ENCODE assay signal across 17 mouse cellular contexts in genomic region chr10:40292640-40293039, GRCm38 (mm10).
"Had no signal": no experiment of that assay in that cellular context is flagged by ENCODE, and none has a peak within 500 bp of the region (broad histone marks: within the 10 kb centered on the region; RNA-seq: fewer than 3 reads in every experiment).

No protein-coding gene starts in this region.

- H3K27me3 ChIP-seq: limb, embryonic 13.5 days; liver, embryonic 15.5 days; midbrain, embryonic 13.5 days had no signal

- ATAC-seq: midbrain, embryonic 13.5 days; midbrain, embryonic 16.5 days had no signal

- H3K9ac ChIP-seq: limb, embryonic 13.5 days; midbrain, embryonic 13.5 days had no signal

- H3K4me1 ChIP-seq: limb, embryonic 10.5 days had no signal

- DNase-seq: kidney, adult 18-20 months; kidney, postnatal 25 days; layer of hippocampus, adult 9-11 months; lung, adult 2 months; lung, postnatal 14 days; lung, postnatal 4 days; thymus, adult 2 months; thymus, postnatal 14 days; thymus, postnatal 4 days had no signal

- H3K9me3 ChIP-seq: limb, embryonic 10.5 days; limb, embryonic 13.5 days; liver, embryonic 15.5 days; midbrain, embryonic 10.5 days; midbrain, embryonic 13.5 days had no signal

- H3K4me2 ChIP-seq: limb, embryonic 13.5 days; liver, embryonic 15.5 days; midbrain, embryonic 13.5 days had no signal

- H3K27ac ChIP-seq: kidney, postnatal 0 days; layer of hippocampus, adult 2 months; limb, embryonic 10.5 days; limb, embryonic 13.5 days; liver, embryonic 15.5 days; midbrain, embryonic 10.5 days; midbrain, embryonic 13.5 days had no signal

- H3K4me3 ChIP-seq: layer of hippocampus, adult 2 months; limb, embryonic 10.5 days; limb, embryonic 13.5 days; liver, embryonic 15.5 days; midbrain, embryonic 10.5 days; midbrain, embryonic 13.5 days had no signal
